Mouse (Mus musculus) activated CD4-positive, CD25-positive, alpha-beta regulatory T cell, adult 4 months (primary cell): Measurements from ENCODE around the gene Fyb2. TPM values are rescaled to one million over a fixed set of nuclear protein-coding genes. Genes with fewer than 3 reads are reported as not detected.

Source experiments
- ATAC-seq: one replicate; pipeline ENCODE4 v1.8.0; 2017
- polyA plus RNA-seq, 2 experiments: library from polyadenylated mRNA; unstranded; fragments of 100-300 nt; shearing (Covaris generic); gene quantifications; one replicate each; pipeline ENCODE4 v1.2.1; 2017

Gene Fyb2
- not detected for polyA plus RNA-seq

DNA sequence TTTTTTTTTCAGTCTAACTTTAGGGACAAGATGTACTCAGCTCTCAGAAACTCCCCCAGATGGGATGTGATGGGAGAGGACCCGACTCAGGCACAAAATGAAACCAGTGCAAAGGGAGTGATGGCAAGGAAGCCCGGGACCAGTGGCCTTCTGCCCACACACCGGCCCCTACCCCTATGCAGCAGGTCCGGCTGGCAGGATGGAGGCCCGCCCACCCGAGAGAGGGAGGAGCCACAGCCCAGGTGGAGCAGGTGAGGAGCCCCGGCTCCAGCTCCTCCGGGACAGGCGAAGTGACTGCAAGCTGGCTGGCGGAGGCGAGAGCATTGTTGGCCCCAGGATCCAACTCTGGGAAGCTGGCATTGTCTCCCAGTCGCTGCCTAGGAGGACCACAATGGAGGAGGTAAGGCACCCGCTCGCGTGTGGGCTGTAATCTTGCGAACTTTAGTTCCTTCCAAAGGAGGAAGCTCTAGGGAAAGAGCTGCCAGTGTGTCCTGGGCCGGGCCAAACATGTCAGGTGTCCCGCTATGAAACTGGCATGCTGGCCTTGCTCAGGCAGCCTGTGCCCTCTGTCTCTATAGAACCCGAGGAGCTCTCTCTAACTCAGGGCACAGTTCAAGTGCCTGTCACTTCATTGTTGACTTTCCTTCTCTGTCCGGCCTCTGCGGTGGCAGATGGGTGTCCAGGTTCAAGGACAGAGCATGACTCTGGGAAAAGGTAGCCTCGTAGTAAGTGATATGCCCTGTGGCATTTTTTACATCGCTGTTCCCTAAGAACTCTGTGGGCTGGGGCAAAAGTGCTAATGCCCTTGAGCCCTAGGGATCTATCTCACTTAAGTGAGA lies at the start of gene Fyb2:
Gene Fyb2, plus strand, starts transcription at position 166 of the 839 bp plus-strand sequence.
- ATAC-seq: no peak

DNA sequence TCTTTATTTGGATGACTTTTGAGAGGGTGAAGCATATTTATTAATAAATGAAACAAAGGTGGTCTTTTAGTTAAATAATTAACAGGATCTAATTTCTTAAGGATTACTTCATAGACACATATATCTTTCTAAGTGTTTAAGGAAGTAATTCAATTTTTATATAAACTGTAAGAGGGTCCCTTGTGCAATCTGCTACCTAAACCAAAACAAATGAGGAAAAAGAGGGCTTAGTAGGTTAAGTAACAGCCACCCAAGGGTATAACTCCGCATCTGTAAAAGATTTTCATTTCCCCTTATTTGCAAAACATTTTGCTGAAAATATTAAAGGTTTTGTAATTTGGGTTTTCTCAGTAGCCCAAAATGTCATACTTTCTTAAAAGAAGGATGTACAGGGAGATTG lies 48.9 kb upstream of the Fyb2 start:
- ATAC-seq: no peak

DNA sequence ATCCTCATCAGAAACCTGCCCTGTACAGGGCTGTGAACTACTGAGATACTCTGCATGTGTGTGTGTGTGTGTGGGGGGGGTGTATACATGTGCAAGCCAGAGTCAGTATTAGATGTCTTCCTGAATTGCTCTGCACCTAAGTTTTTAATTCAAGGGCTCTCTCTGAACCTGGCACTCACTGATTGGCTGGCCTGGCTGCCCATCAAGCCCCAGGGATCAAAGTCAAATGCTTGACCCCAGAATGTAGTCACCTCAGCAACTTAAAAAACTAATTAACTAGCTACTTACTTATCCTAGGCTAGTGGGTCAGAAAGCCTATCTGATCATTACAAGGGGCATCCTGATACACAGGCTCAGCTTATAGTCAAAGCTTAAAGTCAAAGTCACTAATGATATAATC lies 43.7 kb upstream of the Fyb2 start:
- no peak for ATAC-seq

DNA sequence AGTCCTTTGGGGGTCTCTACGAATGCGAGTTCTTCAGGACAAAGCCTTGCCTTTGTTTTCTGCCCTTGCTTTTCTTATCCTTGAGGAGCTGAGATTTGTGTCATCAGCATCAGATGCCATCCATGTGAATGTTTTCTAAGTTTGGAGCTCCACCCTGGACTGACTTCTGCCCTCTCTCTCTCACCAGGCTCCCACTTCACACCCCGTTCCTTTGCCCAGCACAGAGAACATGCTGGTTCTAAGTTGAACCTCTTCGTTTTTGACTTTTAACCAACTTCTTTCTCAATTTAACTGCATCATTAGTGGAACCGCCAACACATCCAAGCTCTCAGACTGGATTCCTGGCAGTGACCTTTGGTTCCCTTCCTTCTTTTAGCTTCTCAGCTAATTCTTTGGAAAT lies 43.1 kb upstream of the Fyb2 start:
- ATAC-seq: no peak

DNA sequence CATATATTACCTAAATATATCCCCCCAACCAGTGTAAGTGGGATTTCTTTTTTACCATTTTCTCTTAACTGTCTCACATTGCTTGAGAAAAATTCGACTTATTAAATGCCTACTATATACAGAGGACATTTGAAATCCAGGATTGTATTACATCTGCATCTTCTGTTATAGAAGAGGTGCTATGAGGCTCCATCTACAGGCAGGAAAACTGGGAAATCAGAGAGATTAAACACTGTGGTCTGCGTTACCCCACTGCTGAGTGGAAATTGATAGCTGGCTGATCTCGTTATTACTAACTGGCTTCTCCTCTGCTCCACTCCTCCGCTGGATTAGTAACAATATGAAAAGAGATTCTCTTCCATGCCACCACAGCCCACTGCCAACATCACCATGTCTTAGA lies 37.4 kb upstream of the Fyb2 start:
- ATAC-seq: no peak

DNA sequence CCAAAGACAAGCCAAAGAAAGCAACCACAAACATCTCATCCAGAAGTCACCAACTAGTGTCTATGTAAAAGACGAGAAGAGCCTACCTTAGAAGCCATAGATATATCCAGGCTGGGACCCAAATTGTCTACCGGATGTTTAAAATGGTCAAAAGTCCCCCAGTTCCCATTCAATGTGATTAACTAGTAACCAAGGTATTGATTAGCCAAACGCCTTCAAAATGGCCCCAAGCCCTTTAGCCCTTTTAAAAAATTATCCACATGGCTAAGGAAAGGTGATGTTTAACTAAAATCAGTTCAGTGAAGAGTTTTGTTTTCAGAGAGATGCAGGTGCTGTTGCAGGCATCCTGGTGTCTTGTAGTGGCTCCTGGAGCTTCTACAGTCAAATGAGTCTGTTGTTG lies 36.9 kb upstream of the Fyb2 start, which contains the start of gene C8a:
Gene C8a, minus strand, starts transcription at position 76 of the 400 bp plus-strand sequence.
- no peak for ATAC-seq

DNA sequence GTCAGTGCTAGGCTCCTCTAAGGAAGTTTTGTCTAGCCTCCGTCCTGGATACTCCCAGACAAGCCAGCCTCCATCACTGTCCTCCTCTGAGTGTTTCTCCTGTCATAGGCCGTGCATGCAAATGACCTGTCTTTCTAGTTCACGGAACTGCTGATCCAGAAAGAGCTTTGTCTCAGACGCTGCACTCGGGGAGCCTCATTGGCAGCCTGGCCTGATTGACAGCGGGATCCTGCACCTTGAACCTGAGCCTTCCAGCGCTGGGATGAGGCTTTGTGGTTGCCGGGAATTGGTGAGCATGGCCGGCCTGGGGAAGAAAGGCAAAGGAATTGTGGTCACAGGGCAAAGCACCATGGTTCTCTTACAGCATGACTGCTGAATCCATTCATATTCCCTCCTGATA lies 25.8 kb upstream of the Fyb2 start:
- ATAC-seq: no peak

DNA sequence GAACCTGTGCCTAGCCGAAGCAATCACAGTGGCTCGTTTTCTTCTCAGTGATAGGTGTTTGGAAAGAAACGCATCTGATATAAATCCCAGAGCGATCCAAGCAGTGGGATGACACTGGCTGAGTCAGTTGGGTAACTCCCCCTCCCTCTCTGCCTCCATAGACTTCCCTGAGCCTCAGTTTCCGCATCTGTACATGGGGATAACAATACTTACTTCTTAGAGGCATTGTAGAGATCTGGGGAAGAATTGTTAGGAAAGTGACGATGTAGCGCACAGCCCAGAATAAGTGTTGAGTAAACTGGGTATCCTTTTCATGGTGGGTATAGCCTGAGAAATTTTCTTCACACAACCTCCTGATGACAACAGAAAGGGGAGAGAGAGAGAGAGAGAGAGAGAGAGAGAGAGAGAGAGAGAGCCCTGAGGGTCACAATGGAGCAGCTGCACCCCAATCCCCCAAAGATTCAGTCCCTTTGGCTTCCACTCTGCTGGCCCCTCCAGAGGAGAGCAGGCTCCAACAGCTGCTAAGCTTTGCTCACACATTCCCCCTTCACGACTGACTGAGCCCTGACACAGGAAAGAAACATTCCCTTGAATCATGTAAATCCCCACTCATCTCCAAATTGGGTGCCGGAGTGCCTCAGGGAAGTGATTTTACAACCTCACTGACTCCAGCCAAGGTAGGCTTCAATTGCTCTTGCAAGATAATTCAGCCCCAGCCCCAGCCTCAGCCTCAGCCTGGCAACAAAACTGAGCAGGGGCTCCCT lies 24.6 kb upstream of the Fyb2 start:
- ATAC-seq: no peak

DNA sequence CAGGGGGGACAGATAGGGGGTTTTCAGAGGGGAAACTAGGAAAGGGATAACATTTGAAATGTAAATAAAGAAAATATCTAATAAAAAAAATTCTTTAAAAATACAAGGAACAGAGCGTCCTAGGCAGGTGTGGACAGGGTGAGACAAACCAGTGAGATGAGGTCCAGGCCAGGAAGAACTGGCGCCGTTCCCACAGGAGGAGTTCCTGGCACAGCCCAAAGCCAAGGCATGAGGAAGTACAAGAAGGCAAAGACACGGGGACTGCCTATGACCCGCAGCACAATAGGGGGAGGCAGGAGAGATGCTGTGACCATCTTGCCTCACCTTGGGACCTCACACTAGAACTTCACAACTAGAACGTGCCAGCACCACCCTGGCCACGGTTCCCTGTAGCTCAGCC lies 21.5 kb upstream of the Fyb2 start:
- no peak for ATAC-seq

DNA sequence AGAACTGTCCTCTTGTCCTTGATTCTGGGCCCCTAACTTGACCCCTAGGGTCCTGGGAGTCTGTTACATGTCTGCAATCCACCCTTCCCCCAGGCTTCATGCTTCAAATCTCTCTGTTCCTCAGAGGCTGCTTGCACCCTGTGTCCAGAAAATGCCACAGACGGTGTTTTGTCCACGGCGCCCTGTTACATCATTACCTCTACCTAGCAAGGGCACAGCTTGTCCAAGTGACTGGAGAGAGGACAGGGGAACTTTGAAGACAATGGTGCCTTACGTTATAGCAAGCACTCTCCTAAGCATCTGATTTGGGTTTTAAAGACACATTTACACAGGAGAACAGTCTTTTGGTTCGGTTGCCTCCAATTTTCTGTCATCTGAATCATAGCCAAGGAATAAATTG lies 19.7 kb upstream of the Fyb2 start:
- no peak for ATAC-seq

DNA sequence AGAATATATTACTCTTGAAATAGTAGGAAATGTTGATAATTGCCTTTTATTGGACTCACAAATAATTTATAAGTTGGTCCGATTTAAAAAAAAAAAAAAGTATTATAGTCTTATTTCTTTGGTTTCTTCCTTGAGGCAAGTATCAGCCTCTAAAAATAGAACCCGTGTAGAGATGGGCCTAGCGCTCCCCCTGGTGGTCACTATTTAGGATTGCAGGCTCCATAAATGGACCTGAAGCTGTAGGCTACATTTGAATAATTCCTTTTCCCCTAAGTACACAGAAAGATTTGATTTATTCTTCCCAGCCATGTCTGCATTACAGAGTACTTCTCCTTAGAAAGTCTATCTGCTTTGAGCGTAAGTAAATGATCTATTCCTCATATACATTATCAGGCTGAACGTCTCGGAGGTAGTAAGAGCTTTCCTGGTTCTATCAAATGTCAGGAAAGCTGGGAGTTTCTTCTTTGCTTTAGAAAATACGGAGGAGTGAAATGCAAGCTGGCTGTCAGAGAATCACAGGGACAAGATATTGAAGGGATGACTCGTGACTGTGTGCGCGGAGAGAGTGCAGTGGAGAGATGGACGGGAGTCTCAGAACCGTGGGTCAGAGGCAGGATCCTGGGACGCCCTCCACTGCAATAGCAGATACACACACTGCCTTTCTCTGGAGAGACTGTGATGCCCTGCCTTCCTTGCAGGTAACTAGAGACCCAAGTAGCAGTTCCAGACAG lies 19.1 kb upstream of the Fyb2 start:
- ATAC-seq: no peak

DNA sequence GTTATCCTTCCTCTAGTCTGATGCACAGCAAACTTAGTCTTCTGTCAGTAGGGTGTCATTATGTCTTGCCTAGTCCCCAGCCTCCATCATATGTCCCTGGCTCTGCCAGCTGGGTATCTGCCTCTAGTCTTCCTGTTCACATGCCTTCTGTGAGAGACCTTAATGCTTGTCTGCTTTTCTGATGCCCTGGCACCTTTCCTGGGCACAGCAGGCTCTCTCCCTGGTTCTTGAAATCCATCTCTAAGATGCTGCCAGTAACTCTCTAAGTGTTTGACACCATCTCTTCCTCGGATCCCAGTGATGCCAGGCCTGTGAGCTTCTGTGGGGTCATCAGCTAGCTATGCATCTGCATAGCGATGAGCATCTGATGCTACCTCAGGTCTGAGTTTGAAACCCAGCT lies 10.4 kb upstream of the Fyb2 start:
- no peak for ATAC-seq

DNA sequence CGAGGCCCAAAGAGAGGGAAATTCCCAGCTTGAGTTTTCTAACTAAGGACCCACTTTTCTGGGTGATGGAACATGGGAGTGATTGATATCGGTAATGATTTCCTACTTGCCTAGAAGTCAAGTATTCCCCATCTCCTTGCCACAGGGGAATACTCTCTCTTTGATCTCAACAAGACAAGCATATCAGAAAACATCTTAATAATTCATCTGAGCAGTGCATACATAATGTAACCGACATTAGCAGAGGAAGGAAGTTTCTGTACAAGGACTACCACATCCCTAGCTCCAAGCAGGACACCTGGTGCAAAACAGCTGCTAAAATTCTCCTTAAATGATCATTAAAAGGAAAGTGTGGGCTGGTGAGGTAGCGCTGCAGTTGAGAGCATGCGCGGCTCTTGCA lies 8.2 kb upstream of the Fyb2 start:
- ATAC-seq: no peak

DNA sequence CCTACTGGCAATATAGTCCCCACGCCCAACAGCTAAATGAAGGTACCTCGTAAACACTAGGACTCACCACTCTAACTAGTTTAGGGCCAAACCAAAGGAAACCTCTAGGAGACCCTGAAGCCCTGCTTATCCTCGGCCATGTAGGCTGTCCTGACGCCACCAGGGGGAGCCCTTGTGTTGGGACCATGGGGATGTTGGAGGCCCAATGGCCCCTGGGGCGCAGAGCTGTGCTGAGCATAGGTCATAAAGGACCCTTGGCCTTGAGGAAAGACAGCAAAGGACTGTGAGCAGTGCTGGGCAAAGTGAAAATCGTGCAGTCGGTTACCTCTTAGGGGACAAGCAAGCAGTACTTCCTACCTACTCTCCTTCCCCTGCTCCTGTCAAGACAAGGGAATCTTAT lies 1.6 kb upstream of the Fyb2 start:
- ATAC-seq: no peak

DNA sequence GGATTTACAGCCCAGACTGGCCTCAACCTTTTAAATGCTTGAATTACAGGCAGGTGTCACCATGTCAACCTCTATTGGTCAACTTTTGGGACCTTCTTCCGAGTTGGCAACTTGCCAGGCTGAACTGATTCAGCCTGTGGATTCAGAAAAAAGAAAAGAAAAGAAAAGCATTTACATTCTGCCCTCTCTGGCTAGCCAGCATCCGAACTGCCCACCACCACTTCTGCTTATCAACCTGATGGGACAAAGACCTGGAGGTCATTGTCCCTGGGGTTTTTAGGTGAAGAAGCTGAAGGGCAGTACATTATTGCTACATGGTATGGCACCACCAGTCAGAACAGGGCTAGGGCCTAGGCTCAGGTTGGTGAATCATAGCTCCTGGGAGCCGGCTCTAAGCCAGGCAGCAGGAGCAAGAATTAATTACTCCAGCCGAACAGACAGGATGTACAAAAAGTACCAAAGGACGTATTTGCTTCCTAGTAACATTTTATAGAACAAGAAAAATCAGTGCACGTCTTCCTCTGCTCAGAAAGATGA lies 1.5 kb downstream of the Fyb2 start:
- no peak for ATAC-seq

DNA sequence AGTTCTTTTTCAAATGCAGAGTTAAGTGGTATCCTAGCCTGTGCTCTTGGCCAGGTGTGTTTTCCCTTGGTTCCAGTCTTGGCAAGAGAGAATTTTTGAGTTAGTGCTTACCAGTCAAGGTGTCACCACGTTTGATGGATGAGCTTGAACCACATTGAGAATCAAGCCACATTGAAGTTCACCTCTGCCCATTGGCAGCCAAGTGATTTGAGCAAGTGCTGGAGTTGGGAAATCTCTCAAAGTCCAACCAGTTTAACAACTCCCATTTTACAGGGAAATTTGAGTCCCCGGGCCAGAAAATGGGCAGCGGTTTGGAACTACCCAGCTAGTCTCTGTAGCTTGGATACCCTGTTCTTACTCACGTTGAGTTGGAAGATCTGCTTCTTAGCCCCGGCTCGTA lies 4.8 kb downstream of the Fyb2 start:
- no peak for ATAC-seq

DNA sequence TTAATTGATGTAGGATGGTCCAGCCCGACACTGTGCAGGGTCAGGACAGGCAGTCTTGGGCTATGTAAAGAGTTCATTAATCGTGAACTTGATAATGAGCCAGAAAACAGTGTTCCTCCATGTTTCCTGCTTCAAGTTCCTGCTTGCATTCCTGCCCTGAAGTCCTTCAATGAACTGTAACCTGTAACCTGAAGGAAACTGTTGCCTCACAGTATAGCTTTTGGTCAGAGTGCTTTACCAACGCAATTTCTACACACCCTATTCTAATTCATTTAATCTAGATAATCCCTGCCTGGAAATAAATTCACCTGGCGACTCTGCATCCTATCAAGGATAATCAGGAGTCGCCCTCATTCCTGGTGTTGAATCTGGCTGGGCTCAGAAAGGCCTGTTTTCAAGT lies 12.1 kb downstream of the Fyb2 start:
- ATAC-seq: no peak

DNA sequence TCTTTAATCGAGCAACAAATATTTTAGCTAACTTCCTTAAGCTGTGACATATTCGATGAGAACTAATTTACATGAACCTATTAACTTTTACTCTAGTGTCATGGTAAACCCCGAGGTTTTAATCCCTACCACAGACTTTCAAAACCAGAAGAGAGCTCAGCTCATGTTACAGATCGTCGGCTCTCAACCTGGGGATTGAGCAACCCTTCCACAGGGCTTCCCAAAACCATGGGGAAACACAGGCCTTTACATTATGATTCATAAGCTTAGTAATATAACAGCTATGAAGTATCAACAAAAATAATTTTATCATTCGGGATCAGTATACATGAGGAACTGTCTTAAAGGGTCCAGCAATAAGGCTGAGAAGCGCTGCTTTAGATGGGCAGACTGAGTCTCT lies 15.9 kb downstream of the Fyb2 start:
- no peak for ATAC-seq

DNA sequence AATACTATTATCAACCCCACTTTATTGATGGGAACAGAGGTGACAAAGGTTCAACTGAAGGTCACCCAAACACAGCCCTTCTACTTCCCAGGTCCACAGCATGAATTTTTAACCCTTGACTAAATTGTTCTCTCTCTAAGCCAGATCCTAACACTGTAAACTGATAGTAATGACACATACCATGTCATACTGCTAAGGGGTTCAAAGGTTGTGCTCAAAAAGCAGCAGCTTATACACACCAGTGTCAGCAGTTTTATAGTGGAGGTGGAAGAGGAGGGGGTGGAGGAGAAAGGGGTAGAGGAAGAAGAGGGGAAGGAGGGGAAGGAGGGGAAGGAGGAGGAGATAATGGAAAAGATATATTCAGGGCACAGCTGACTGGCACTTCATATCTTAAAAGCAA lies 20.4 kb downstream of the Fyb2 start:
- no peak for ATAC-seq

DNA sequence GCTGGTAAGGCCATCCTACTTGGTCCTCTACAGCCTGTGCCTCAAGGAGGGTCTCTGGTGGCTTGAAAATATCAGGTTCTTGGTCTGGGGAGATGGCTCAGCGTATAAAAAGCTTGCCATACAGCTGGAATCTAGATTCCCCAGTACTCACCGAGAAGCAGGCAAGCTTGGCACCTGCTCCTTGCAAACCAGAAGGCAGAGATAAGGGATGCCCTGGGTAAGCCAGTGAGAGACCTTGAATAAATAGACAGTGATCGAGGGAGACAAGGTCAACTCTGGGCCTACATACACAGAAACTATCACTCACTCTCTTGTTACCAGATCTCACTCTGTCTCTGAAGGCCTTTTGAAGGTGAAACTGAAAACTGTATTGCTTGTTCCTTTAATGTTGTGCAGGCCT lies 21.7 kb downstream of the Fyb2 start:
- ATAC-seq: no peak

DNA sequence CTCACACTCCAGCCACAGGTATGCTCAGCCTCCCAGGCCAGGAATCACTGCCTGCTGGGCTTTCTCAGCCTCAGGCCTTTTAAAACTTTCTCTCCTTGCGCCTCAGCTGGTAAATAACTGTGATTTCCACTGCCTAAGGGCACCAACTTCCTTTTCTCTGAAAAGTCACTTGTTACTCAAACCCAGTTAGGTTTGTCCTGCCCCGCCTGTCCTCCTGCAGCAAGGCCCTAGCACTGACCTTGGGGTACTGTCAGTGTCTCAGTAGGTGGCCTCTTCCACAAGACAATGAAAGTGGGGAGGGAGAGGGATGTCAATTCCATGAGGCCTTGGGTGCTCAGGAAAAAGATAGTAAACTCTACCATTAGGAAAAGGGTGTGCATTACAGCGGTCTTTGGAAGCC lies 22.2 kb downstream of the Fyb2 start:
- no peak for ATAC-seq

DNA sequence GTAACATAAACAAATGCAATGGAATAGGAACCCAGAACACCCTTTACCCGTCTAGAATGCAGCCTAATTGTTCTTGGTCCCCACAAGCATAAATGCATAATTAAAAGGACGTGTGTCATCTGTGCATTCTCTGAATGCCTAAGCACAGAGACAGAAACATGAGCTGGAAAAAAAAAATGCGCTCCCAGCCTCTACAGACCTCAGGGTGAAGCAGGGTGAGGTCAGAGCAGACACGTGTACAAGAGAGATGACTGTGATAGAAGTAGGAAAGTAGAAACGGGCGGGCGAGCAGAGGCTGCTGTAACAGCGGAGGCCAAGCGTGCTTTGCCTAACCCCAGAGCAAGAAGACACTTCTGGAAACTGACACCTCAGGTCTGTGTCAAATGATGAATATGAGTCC lies 22.8 kb downstream of the Fyb2 start:
- no peak for ATAC-seq

DNA sequence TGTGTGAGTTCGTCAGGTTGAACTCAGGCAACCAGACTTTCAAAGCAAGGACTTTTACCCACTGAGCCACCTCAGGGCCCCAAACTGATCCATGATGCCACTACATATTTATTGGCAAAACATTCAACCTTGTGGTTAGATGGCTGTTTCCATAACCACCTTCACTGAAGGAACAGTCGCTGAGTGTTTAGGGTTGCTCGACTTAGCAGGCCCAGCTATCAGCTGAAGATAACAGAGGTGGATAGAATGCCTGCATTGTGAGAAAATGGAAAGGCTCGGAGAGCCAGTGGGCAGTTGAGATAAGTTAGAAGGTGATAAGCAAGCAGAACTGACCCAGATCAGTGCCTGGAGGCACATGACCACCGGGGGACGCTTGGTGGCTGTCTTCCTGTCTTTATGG lies 26.3 kb downstream of the Fyb2 start:
- ATAC-seq: no peak
